ENCODE assay signal across 9 mouse cellular contexts in genomic region chrX:136895757-136896156, GRCm38 (mm10). TPM values are rescaled to one million over a fixed set of nuclear protein-coding genes. Genes with fewer than 3 reads are reported as not detected.
DNase-seq lines count a peak whose midpoint lies in the region; ATAC-seq lines count a peak whose summit lies in the region.
"Had no signal": no experiment of that assay in that cellular context is flagged by ENCODE, and none has a peak within 500 bp of the region (broad histone marks: within the 10 kb centered on the region; RNA-seq: fewer than 3 reads in every experiment).

No protein-coding gene starts in this region.

- no peak for ATAC-seq in activated CD4-positive, CD25-positive, alpha-beta regulatory T cell, adult 4 months

- DNase-seq in adrenal gland, postnatal 14 days: peak; percentile 7
- no peak for DNase-seq in adrenal gland, adult 8-10 months
- peak; percentile 19 to 25 for DNase-seq in left cerebral cortex, adult 18-20 months (ENCODE audit: low spot score in 2 of 2)
- no peak for DNase-seq in left cerebral cortex, postnatal 4 days
- DNase-seq in ZHBTc4 (ENCODE audit: low read depth, low spot score): peak; percentile 32
- DNase-seq in layer of hippocampus, adult 9-11 months: peak; percentile 12
- DNase-seq in yolk sac, embryonic 10.5 days (ENCODE audit: low spot score): no peak

- intact Hi-C loops in left cerebral cortex, postnatal 4 days (cut with DNase I): no loop called here

RNA-seq across cellular contexts. Expression of gene Rab9b, which starts 27.2 kb away (rescaled TPM):
- 0.56 and 0.68 TPM in 2 replicates for total RNA-seq in adrenal gland, postnatal 14 days (2021)
- total RNA-seq in adrenal gland, adult 8-10 months (2022): 1 to 10 TPM in 1 of 4 experiments, under 1 TPM in 3; 0.49 to 1.1 (median 0.69) TPM
- total RNA-seq in left cerebral cortex, adult 18-20 months (2021): 10 to 100 TPM; 16.4 to 20.9 TPM
- total RNA-seq in left cerebral cortex, postnatal 4 days (2021): 10 to 100 TPM; 26.4 to 36.8 TPM
- polyA plus RNA-seq in activated CD4-positive, CD25-positive, alpha-beta regulatory T cell, adult 4 months (2017; shearing (Covaris generic)): under 1 TPM in 1 of 2 experiments, not detected in 1; 0.08 TPM
- polyA plus RNA-seq: liver, embryonic 15.5 days had no signal

RNA-seq across cellular contexts. Expression of gene H2bfm, which starts 31.4 kb away (rescaled TPM):
- not detected in 2 replicates for total RNA-seq in adrenal gland, postnatal 14 days (2021)
- total RNA-seq in adrenal gland, adult 8-10 months (2022): not detected
- total RNA-seq in left cerebral cortex, adult 18-20 months (2021): not detected
- not detected for total RNA-seq in left cerebral cortex, postnatal 4 days (2021)
- polyA plus RNA-seq in activated CD4-positive, CD25-positive, alpha-beta regulatory T cell, adult 4 months (2017; shearing (Covaris generic)): not detected
- polyA plus RNA-seq: liver, embryonic 15.5 days had no signal

Comparison
In these comparisons a context has a peak if more than half of its experiments do, and no peak if none do; other contexts are left out.
1. DNase-seq: peak in adrenal gland, postnatal 14 days (single experiment), left cerebral cortex, adult 18-20 months (2 of 2), ZHBTc4 (single experiment) and layer of hippocampus, adult 9-11 months (single experiment); none in adrenal gland, adult 8-10 months (single experiment), left cerebral cortex, postnatal 4 days (single experiment) and yolk sac, embryonic 10.5 days (single experiment).
2. RNA of gene Rab9b, which starts 27.2 kb away (total RNA-seq): 26.4 to 36.8 TPM in left cerebral cortex, postnatal 4 days and 16.4 to 20.9 TPM in left cerebral cortex, adult 18-20 months; 0.49 to 1.1 TPM in adrenal gland, adult 8-10 months and 0.56 to 0.68 TPM in adrenal gland, postnatal 14 days; every median in the first group is over 4 times any median in the second.